21 mouse cellular contexts compared by ENCODE assay signal in genomic region chr13:92559429-92559828, GRCm38 (mm10). TPM values are rescaled to one million over a fixed set of nuclear protein-coding genes. Genes with fewer than 3 reads are reported as not detected.
"Had no signal": no experiment of that assay in that cellular context is flagged by ENCODE, and none has a peak within 500 bp of the region (broad histone marks: within the 10 kb centered on the region; RNA-seq: fewer than 3 reads in every experiment).

No protein-coding gene starts in this region.

- H3K4me3 ChIP-seq: limb, embryonic 12.5 days; liver, embryonic 13.5 days; lung, embryonic 15.5 days; megakaryocyte, embryonic 14.5 days; midbrain, embryonic 12.5 days; stomach, embryonic 15.5 days had no signal

- ATAC-seq: liver, postnatal 0 days had no signal

- H3K27me3 ChIP-seq: liver, embryonic 13.5 days; lung, embryonic 15.5 days; midbrain, embryonic 12.5 days; stomach, embryonic 15.5 days had no signal

- DNase-seq: kidney, adult 9 months; kidney, postnatal 36 days; liver; liver, embryonic 13.5 days; liver, postnatal 0 days; lung, postnatal 14 days; right cerebral cortex, postnatal 14 days; thymus, adult 2 months; thymus, postnatal 25 days had no signal

- H3K27ac ChIP-seq: kidney, postnatal 0 days; limb, embryonic 12.5 days; liver, embryonic 13.5 days; lung, embryonic 15.5 days; macrophage; midbrain, embryonic 12.5 days; stomach, embryonic 15.5 days had no signal

- H3K36me3 ChIP-seq: limb, embryonic 12.5 days; liver, embryonic 13.5 days; lung, embryonic 15.5 days; midbrain, embryonic 12.5 days; stomach, embryonic 15.5 days had no signal

- H3K4me2 ChIP-seq: limb, embryonic 12.5 days; liver, embryonic 13.5 days; lung, embryonic 15.5 days; midbrain, embryonic 12.5 days; stomach, embryonic 15.5 days had no signal

- H3K9ac ChIP-seq: limb, embryonic 12.5 days; liver, embryonic 13.5 days; liver, postnatal 0 days; lung, embryonic 15.5 days; midbrain, embryonic 12.5 days; stomach, embryonic 15.5 days had no signal

- H3K4me1 ChIP-seq: limb, embryonic 12.5 days; liver, embryonic 13.5 days; lung, embryonic 15.5 days had no signal

- H3K9me3 ChIP-seq: limb, embryonic 12.5 days; liver, embryonic 13.5 days; lung, embryonic 15.5 days; megakaryocyte, embryonic 14.5 days; midbrain, embryonic 12.5 days; stomach, embryonic 15.5 days had no signal

RNA-seq across cellular contexts. Expression of gene Spz1, which starts 16.5 kb away (rescaled TPM):
- total RNA-seq: left cerebral cortex, postnatal 36 days; midbrain, postnatal 0 days had no signal
- polyA plus RNA-seq: kidney, postnatal 0 days; limb, embryonic 12.5 days; liver, embryonic 13.5 days; liver, postnatal 0 days; lung, embryonic 15.5 days; macrophage; midbrain, embryonic 12.5 days; midbrain, postnatal 0 days; neural tube, embryonic 14.5 days; spleen, adult 2 months; stomach, embryonic 15.5 days; urinary bladder, adult 2 months had no signal
